Mouse (Mus musculus): ENCODE results near the gene Tmem108.

- TF ChIP-seq CTCF (IDR thresholded peaks at IDR 0.05; ENCODE audit: low read depth) (no peak), EP300 (IDR thresholded peaks at IDR 0.05; ENCODE audit: low read depth) (no peak)
Observed at GRCm38 (mm10) chr9:103701448-103701847, 60.2 kb downstream of the Tmem108 start.

Data from liver, postnatal 0 days (tissue).